Mouse (Mus musculus) NIH3T3 (cell line): Measurements from ENCODE around the gene Grhl1.

ENCODE experiments used
- DNase-seq: peaks from one replicate; pipeline ENCODE4 v3.0.0-alpha.2; 2012; ENCODE audit warnings: low read depth

Gene Grhl1

DNA sequence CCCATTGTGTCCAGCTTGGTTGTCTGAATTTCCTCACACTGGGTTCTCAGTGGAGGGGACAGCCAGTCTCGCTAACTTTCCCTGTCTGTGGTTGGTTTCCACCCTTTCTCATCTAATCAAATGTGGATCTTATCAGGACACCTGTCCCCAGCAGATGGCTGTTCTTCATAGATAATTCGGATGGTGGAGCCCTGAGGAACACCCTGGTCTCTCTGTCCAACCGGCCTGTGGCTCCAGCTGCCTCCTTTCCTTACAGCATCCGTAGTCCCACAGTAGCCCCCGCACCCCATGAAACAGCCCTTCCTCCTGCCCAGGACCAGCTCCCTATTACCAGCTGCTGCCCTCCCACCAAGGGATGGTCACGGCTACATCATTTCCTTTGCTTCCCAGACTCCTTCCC is 73.8 kb downstream of the Grhl1 start:
- no peak for DNase-seq

DNA sequence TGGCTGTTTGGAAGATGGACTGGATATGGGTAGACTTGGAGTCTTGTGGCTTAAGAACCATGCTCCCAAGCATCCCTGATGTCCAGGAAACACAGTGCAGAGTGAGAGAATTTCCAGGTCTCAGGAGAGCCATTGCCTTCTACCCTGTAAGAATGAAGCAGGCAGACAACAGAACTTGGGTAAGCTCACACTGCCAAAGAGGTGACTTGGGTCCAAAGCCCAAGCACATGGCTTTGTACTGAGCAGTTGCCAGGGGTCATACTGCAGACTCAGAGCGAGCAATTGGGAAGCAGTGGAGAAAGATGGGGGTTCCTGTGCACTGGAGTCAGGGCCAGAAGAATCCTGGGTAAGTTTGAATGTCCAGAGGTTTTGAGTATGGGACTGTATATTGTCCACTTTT is 76.0 kb downstream of the Grhl1 start:
- DNase-seq = no peak

DNA sequence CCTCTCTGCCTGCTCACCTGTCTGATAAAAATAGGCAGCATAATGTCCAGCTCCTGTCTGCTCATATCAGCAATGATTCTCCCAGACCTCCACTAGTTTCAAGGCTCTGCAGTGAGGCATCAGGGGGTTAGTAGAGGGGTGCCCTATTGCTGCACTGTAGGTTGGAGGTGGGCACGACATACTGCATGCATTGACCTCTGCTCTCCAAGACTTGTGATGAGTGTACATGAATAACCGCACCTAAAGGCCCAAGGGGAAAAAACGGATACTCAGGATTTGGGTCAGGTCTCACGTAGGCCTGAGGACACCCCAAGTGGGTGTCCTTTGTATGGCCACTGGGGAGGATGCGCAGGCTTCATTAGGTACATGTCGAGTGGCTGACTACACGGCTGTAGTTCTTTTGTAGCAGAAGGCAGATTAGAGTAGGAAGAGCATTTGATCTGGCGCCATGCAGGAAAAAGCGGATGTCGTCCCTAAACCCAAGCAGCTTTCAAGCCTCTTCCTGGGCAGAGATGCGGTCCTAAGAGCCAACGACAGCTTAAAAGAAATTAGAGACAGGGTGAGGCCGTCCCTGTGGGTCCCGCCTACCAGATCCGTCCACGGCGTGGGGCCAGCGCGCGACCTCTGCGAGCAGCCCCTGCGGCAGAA is 78.5 kb downstream of the Grhl1 start:
- no peak for DNase-seq

DNA sequence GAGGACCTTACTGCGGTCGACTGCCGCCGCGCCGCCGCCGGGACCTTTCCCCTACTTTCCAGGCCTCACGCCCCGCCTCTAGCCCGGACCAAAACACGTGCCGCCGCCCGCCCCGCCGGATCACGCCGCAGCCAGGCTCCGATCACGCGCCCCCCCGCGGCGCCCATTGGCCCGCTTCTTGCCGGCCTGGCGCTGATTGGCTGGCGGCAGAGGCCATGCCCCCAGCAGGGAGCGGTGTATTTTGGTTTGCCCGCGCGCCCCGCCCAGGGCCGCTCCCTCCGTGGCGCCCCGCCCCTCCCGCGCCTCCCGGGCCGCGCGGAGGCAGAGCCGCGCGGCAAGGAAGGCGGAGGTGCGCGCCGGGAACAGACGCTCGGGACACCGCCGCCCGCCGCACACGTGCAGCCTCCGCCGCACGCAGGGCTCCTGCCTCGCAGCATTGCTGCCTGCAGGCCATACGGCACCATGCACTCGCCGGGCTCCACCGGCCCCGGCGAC is 79.0 kb downstream of the Grhl1 start, which contains the start of gene Klf11:
Gene Klf11 (plus strand): TSS at position 212 of the 495 bp plus-strand sequence.
- peak; percentile 99 for DNase-seq

DNA sequence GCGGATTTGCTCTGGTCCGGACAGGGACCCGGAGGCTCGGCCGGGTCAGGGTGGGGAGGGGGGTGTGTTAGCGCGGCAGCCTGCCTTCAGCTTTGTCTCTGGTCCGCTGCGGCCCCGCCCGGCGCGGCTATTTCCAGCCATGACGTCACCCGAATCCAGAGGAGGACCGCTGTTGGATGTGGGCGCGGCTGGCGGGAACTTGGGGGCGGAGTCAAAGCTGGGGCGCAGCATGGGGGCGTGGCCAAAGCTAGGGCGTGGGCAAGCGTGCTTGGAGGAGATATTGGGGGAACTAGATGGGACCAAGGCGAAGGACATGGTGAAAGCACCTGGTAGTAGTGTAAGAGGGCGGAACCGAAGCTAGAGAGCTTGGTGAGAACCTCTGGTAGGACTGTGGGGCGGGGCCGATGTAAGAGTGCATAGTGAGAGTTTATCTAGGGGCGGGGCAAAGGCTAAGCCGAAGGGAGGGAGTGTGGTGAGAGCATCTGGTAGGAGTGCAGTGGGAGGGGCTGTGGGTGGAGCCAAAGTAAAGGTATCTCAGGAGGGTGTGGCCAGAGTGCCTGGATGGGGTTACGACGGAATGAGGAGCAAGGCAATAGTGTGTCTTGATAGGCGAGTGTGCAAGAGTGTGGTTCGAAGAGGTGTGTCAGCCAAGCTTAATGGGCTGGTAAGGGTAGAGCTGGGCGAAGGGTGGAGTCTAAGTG is 79.7 kb downstream of the Grhl1 start:
- peak; percentile 98 for DNase-seq

DNA sequence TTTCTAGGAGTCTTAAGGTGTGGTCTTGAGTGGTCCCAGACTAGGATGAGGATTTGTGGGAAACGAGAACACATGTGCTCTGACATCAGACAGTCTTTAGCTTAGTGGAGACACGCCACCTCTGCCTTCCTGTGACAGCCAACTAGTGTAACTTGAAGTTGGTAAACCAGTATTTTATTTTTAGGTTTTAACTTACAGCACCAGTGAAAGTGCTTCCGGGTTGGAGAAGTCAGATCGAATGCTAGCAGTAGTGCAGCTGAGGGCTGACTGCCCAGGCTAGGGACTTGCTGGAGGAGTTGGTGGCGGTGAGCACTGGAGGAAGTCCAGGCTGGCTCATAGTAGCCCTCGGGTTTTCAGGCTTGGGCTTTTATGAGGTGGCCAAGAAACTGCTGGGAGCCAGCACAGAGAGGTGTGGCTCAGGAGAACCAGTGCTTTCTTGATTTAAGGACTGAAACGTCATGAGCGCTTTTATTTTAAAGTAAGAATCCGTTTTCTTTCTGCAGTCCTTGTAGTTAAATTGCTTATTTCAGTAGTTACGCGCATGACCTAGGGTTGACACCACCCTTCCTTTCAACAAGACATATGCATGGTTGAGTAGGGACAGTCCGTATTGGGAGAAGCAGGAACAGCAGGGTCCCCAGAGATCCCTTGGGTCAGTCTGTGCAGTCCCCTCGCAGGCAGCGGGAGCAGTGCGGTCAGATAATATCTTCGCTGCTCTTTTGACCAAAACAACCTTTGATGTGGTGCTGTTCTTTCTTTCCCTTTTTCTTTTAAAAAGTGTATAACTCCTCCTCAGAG is 82.2 kb downstream of the Grhl1 start:
- DNase-seq = no peak

DNA sequence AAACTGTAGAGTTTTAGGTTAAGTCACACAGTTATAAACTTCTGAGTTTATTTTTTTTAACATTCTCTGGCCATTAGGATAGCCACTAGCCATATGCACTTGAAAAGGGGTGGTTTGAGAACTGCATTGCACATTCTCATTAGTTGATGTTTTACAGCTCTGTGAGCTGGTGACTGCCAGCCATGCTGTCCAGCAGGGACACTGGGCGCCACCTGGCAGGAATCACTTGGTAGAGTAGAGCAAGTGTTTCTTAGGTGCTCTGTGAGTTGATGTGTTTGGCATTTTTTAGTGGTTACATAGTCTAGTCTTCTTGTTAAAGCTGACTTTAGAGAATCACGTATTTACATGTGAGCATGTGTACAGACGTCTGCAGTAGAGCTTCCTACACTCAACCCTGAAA is 84.4 kb downstream of the Grhl1 start:
- no peak for DNase-seq

DNA sequence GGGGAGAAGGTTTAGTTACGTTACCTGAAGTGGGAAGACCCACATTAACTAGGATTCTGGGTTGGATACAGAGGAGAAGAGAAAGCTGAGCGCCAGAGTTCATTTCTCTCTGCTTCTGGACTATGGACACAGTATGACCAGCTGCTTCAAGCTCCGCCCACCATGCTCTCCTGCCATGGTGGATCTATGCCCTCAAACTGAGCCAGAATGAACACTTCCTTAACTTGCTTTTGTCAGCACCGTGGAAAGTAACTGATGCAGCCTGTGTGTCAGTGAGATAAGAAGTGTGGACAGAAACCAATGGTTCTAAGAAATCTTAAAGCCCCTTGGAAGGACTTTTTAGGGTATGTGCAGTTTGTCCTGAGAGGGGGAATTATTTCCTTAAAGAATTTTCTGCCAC is 86.9 kb downstream of the Grhl1 start:
- DNase-seq = no peak

DNA sequence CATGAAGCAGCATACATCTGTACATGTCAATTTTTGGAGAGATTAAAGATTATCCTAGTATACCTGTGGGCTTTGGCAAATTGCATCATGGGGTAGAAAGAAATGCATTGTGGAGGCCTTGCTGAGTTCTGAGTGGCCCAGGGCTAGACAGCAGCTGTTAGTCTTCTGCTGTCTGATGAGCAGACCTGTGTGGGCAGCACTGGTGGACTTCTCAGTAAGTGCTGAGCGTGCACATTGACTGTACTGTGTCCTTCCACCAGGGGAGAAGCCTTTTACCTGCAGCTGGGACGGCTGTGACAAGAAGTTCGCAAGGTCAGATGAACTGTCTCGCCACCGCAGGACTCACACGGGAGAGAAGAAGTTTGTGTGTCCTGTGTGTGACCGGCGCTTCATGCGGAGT is 87.8 kb downstream of the Grhl1 start:
- DNase-seq = no peak

DNA sequence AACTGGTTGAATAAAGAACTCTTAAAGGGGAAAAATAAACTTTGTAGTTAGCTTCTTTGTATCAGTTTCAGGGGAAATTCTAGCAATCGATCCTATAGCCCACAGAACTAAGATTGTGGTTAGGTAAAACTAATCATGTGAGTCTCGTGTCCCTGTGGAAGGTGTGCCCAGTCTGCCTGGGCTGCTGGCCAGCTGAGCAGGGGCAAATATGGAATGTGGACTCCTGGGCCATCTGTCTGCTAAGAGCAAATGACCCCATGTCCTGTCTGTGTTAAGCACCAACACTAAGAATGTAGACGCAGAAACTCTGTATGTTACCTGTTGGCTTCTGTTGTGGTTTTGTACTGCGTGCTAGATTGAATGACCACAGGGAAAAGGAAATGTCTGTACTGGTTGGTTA is 89.0 kb downstream of the Grhl1 start:
- DNase-seq = no peak

DNA sequence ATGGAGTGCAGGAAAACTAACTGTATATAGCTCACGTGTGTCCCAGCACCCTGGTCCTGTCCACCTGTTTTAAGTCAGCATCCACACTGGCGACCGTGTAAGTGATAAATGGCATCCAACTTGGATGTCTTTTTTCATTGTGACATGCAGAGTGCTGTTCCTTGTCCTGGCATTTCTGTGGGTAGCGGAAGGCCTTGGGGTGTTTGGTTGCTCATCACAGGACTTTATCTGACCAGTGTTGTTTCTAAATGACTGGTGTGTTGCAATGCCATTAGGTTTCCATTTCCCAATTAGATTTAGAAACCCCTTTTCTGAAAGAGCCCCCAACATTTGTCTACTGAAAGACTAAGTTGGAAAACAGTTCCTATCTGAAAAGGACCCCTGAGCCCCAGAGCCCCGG is 90.0 kb downstream of the Grhl1 start:
- no peak for DNase-seq
